ENCODE assay signal across 8 mouse cellular contexts in the genomic region with DNA sequence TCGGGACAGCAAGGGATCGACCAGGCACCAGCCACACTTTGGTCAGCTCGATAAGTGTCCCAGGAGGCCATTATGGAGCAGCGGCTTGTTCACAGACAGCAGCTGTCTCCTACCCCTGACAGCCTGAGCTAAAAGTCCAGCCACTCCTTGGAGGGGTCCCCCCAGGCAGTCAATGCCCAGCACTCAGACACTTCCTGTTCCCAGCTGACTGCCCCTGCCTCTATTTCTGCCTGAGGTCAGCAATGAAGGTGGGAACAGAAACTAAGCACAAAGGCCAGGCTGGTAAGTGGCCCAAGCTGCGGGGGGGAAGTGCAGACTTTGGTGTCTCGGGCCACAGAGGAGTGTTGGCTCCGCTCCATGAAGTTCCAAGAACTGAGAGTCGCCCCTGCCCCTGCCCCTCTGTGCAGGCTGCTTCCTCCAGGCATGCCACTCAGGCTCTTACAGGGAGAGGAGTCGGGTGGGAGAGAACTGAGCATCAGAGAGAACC.
DNase-seq lines count a peak whose midpoint lies in the region; ATAC-seq and TF ChIP-seq lines count a peak whose summit lies in the region.

No protein-coding gene starts in this region.

- H3K27me3 ChIP-seq in thymus, adult 2 months (ENCODE audit: control insufficient read depth, insufficient read depth, low read length): no peaks in the 10 kb centered on the region
- no peaks in the 10 kb centered on the region for H3K27me3 ChIP-seq in kidney, postnatal 0 days (ENCODE audit: insufficient read depth, low read length)
- no peaks in the 10 kb centered on the region for H3K27me3 ChIP-seq in midbrain, postnatal 0 days (ENCODE audit: insufficient read depth, low read length)

- no peaks in the 10 kb centered on the region for H3K9me3 ChIP-seq in kidney, postnatal 0 days (replicated peaks; ENCODE audit: low read length)
- H3K9me3 ChIP-seq in midbrain, postnatal 0 days (ENCODE audit: low read length): no peaks in the 10 kb centered on the region

- H3K4me2 ChIP-seq in kidney, postnatal 0 days (ENCODE audit: low read length): no peak overlapping the region
- H3K4me2 ChIP-seq in midbrain, postnatal 0 days (ENCODE audit: low read depth, low read length, poor library complexity, severe bottlenecking): no peak overlapping the region

- H3K36me3 ChIP-seq in thymus, adult 2 months (ENCODE audit: control insufficient read depth, insufficient read depth, low read length): no peaks in the 10 kb centered on the region
- no peaks in the 10 kb centered on the region for H3K36me3 ChIP-seq in kidney, postnatal 0 days (ENCODE audit: insufficient read depth, low read length)
- no peaks in the 10 kb centered on the region for H3K36me3 ChIP-seq in midbrain, postnatal 0 days (ENCODE audit: insufficient read depth, low read length)

- 0 out of 2 replicates have a peak overlapping the region, but pooled peaks have one; percentile 23 for H3K9ac ChIP-seq in kidney, postnatal 0 days (ENCODE audit: low read depth, low read length)
- no peak overlapping the region for H3K9ac ChIP-seq in midbrain, postnatal 0 days (replicated peaks; ENCODE audit: low read length, poor library complexity, severe bottlenecking)

- TF ChIP-seq CTCF in thymus, adult 2 months (IDR thresholded peaks at IDR 0.05; ENCODE audit: borderline replicate concordance, control insufficient read depth, extremely low read depth, insufficient read depth, low read length, poor library complexity): no peak
- TF ChIP-seq CTCF in kidney, postnatal 0 days (IDR thresholded peaks at IDR 0.05; ENCODE audit: low read depth): no peak
- TF ChIP-seq CTCF in midbrain, postnatal 0 days (IDR thresholded peaks at IDR 0.05): no peak

- DNase-seq in cerebellum, postnatal 10 days: peak; percentile 58 to 59
- DNase-seq in cerebellum, postnatal 4 days (ENCODE audit: low spot score in 2 of 2): no peak
- DNase-seq in thymus, adult 2 months: no peak
- no peak for DNase-seq in thymus, postnatal 10 days (ENCODE audit: low spot score in 2 of 2)
- DNase-seq in kidney, postnatal 0 days (ENCODE audit: low spot score): peak; percentile 67
- peak; percentile 63 for DNase-seq in midbrain, postnatal 0 days (ENCODE audit: low spot score)
- no peak for DNase-seq in urinary bladder, postnatal 14 days (ENCODE audit: low spot score)
- no peak for DNase-seq in urinary bladder, postnatal 36 days (ENCODE audit: low spot score in 2 of 2)

- peaks cover 85% of the 10 kb centered on the region for H3K4me1 ChIP-seq in thymus, adult 2 months (replicated peaks; ENCODE audit: control insufficient read depth, insufficient read depth, low read length)
- peaks cover 7% of the 10 kb centered on the region for H3K4me1 ChIP-seq in kidney, postnatal 0 days (replicated peaks; ENCODE audit: insufficient read depth, low read length)
- no peaks in the 10 kb centered on the region for H3K4me1 ChIP-seq in midbrain, postnatal 0 days (ENCODE audit: insufficient read depth, low read length)

- no peak overlapping the region for H3K4me3 ChIP-seq in thymus, adult 2 months (ENCODE audit: control insufficient read depth, insufficient read depth, low read length)
- H3K4me3 ChIP-seq in kidney, postnatal 0 days (replicated peaks; ENCODE audit: low read depth, low read length): no peak overlapping the region
- H3K4me3 ChIP-seq in midbrain, postnatal 0 days (ENCODE audit: low read depth, low read length): no peak overlapping the region

- ATAC-seq in kidney, postnatal 0 days (replicated peaks; ENCODE audit: low FRiP score, low read depth): peak; percentile 64
- ATAC-seq in midbrain, postnatal 0 days (ENCODE audit: low FRiP score): 0 out of 2 replicates have a peak, but pooled peaks have one; percentile 25

- no peak for TF ChIP-seq POLR2A in thymus, adult 2 months (IDR thresholded peaks at IDR 0.05; ENCODE audit: control insufficient read depth, extremely low read depth, insufficient read depth, low read length, poor library complexity)

- peak overlapping the region; percentile 45 for H3K27ac ChIP-seq in thymus, adult 2 months (ENCODE audit: control insufficient read depth, insufficient read depth, low read length)
- peak overlapping the region; percentile 50 for H3K27ac ChIP-seq in kidney, postnatal 0 days
- H3K27ac ChIP-seq in midbrain, postnatal 0 days (ENCODE audit: low read depth, low read length): 0 out of 2 replicates have a peak overlapping the region, but pooled peaks have one; percentile 18

- WGBS in thymus, adult 2 months: 62% methylated on average over 9 of the region's 9 CpGs
- WGBS in kidney, postnatal 0 days: 15% methylated on average over 9 of the region's 9 CpGs
- 30% methylated on average over 9 of the region's 9 CpGs for WGBS in midbrain, postnatal 0 days

Comparison
In these comparisons a context has a peak if more than half of its experiments do, and no peak if none do; other contexts are left out.
1. DNase-seq: peak in cerebellum, postnatal 10 days (2 of 2), kidney, postnatal 0 days (single experiment) and midbrain, postnatal 0 days (single experiment); none in cerebellum, postnatal 4 days (0 of 2), thymus, adult 2 months (single experiment), thymus, postnatal 10 days (0 of 2), urinary bladder, postnatal 14 days (single experiment) and urinary bladder, postnatal 36 days (0 of 2).
2. Peak in every context shown above with its lines, with median percentiles within 50 percentile points of each other: H3K27ac ChIP-seq.